Mouse (Mus musculus) cerebellum, adult 2 months (tissue): Measurements from ENCODE around the gene Cox8a.

Experiments used
- CTCF ChIP-seq: fragments of 200-500 bp; IDR thresholded peaks from 2 replicates; pipeline ENCODE4 v1.5.1; 2011; ENCODE audit warnings: low read depth, mild to moderate bottlenecking, control low read depth, low read length, moderate library complexity, borderline replicate concordance; ENCODE audit not compliant: insufficient read depth
- POLR2A ChIP-seq: fragments of 200-500 bp; IDR thresholded peaks from 2 replicates; pipeline ENCODE4 v1.6.1; 2011; ENCODE audit warnings: low read length, control low read depth, borderline replicate concordance; ENCODE audit not compliant: insufficient read depth

DNA sequence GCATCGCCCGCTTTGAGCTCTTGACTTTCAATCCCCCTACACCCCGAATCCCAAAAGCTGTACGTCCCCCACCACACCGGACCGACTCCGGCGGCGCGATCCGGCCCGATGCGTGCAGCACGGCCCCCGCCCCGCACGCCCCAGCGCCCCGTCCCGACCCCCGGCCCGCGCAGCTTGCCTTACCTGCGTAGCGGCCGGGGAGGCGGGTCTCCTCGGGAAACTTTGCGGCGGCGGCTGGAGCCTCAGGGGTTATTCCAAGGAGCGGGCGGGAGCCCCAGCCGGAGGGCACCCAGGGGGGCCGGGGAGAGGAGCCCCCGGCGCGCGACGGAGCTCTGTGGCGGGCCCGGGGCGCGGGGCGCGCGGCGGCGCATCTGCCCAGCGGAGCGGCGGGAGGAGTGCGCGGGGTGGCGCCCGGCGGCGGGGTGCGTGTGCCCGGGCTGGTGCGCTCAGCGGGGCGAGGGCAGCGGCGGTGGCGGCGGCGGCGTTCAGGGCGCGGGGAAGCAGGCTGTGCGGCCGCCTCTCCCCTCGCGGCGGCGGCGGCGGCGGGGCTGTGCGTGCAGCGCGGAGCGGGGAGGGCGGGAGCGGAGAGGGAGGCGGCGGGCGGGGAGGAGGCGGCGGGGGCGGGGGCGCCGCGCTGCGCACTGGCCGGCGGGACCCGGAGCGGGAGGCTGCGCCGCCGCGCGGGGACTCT lies 51.8 kb downstream of the Cox8a start:
- TF ChIP-seq CTCF, result no peak
- TF ChIP-seq POLR2A, result 0 out of 2 replicates have a peak, but pooled peaks have one; percentile 26
